Mouse (Mus musculus) stomach, embryonic 16.5 days (tissue): ENCODE results near the gene Zfp592. TPM values are rescaled to one million over a fixed set of nuclear protein-coding genes. Genes with fewer than 3 reads are reported as not detected.

Source experiments
- ATAC-seq: fragments of 200-750 bp; cut with Nextera tagmentation; 2 replicates; pipeline ENCODE4 v1.8.0; 2017; ENCODE audit warnings: moderate number of reproducible peaks, moderate TSS enrichment; ENCODE audit not compliant: insufficient read depth, low FRiP score
- H3K27ac ChIP-seq: fragments of 300-500 bp; sonication (generic); 2 replicates; pipeline ENCODE4 v1.5.1; 2014; ENCODE audit warnings: low read length
- H3K27me3 ChIP-seq: fragments of 300-500 bp; sonication (generic); 2 replicates; pipeline ENCODE4 v1.6.1; 2014; ENCODE audit warnings: low read length, control low read depth, mixed read lengths; ENCODE audit not compliant: control insufficient read depth, insufficient read depth
- H3K36me3 ChIP-seq: fragments of 300-500 bp; sonication (generic); 2 replicates; pipeline ENCODE4 v1.6.1; 2014; ENCODE audit warnings: low read length; ENCODE audit not compliant: control insufficient read depth, insufficient read depth
- H3K4me1 ChIP-seq: fragments of 300-500 bp; sonication (generic); 2 replicates; pipeline ENCODE4 v1.6.1; 2014; ENCODE audit warnings: low read length, control low read depth, mixed read lengths; ENCODE audit not compliant: control insufficient read depth, insufficient read depth
- H3K4me2 ChIP-seq: fragments of 300-500 bp; sonication (generic); 2 replicates; pipeline ENCODE4 v1.6.1; 2014; ENCODE audit warnings: low read depth, low read length, mixed read lengths
- H3K4me3 ChIP-seq: fragments of 300-500 bp; sonication (generic); replicated peaks from 2 replicates; pipeline ENCODE4 v1.5.1; 2014; ENCODE audit warnings: mild to moderate bottlenecking, low read length
- H3K9ac ChIP-seq: fragments of 300-500 bp; sonication (generic); 2 replicates; pipeline ENCODE4 v1.6.1; 2014; ENCODE audit warnings: low read length
- H3K9me3 ChIP-seq: fragments of 300-500 bp; sonication (generic); replicated peaks from 2 replicates; pipeline ENCODE4 v1.6.1; 2016; ENCODE audit warnings: low read length, control low read depth; ENCODE audit not compliant: control insufficient read depth
- WGBS: fragments of 180-500 bp; shearing (Covaris S2); extraction: QIAGEN DNeasy Blood & Tissue Kit; methylation state at CpG from one replicate; pipeline ENCODE4 v1.1.7; 2014; 5-methylcytosine and 5-hydroxymethylcytosine counted together
- polyA plus RNA-seq: library from polyadenylated mRNA; unstranded; fragments of >200 nt; fragmentation: Nextera tagmentation; extraction: Ambion mirVana; gene quantifications from 2 replicates; pipeline ENCODE4 v1.2.1, GENCODE M21; 2015

Gene Zfp592
- polyA plus RNA-seq, 1 experiment from 2014 or later: 11.5 TPM

DNA sequence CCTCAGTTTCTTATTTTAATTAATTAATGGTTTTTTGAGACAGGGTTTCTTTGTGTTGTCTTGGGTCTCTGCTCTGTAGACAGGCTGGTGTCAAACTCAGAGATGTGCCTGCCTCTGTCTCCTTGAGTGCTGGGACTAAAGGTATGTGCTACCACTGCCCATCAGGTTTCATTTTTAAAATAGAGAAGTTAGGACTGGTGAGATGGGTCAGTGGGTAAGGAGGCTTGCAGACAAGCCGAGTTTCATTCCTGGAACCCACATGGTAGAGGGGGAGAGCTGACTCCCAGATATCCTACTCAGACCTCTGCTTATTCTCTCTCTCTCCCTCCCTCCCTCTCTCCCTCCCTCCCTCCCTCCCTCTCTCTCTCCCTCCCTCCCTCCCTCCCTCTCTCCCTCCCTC is 12.5 kb downstream of the Zfp592 start:
- Histone ChIP-seq H3K4me1 (no peaks in the 10 kb centered on the region; the same call in 1 of the 2 replicates), H3K9ac (no peak overlapping the region), H3K9me3 (no peaks in the 10 kb centered on the region), H3K27me3 (no peaks in the 10 kb centered on the region), H3K4me2 (no peak overlapping the region), H3K4me3 (no peak overlapping the region), H3K36me3 (0 out of 2 replicates have a peak, but pooled peaks cover 1% of the 10 kb centered on the region), H3K27ac (no peak overlapping the region)
- no peak for ATAC-seq
- 60% methylated on average over 1 of the region's 1 CpGs for WGBS

DNA sequence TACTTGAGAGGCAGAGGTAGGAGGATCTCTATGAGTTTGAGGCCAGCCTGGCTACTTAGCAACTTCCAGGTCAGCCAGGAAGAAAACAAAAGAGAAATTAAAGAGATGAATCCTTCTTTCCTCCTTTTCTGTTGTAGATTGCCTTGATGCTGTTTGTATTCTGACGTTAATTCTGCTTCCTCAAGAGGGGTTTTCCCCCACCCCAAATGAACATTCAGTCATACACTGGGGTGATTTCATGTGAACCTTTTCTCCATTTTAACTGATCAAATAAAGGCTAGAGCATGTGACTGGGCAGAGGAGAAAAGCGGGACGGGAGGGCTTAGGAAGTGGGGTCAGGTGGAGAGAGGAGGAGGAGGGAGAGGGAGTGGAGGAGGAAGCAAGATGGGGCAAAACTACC is 14.8 kb downstream of the Zfp592 start:
- H3K27ac ChIP-seq: no peak overlapping the region
- ATAC-seq: no peak
- no peaks in the 10 kb centered on the region for H3K9me3 ChIP-seq

GRCm38 (mm10) chr7:81011576-81011975 is 18.1 kb downstream of the Zfp592 start:
- ATAC-seq: no peak
- Histone ChIP-seq H3K4me1 (no peaks in the 10 kb centered on the region), H3K36me3 (peaks cover 3% of the 10 kb centered on the region; the same call in 1 of the 2 replicates), H3K27me3 (no peaks in the 10 kb centered on the region), H3K9me3 (no peaks in the 10 kb centered on the region), H3K27ac (no peak overlapping the region), H3K4me3 (no peak overlapping the region), H3K9ac (no peak overlapping the region), H3K4me2 (no peak overlapping the region)
- WGBS: 89% methylated on average over 3 of the region's 3 CpGs

More for the DNA sequence above, 14.8 kb downstream of the Zfp592 start:
- Histone ChIP-seq H3K4me1 (no peaks in the 10 kb centered on the region; the same call in 1 of the 2 replicates), H3K36me3 (0 out of 2 replicates have a peak, but pooled peaks cover 3% of the 10 kb centered on the region), H3K9ac (no peak overlapping the region), H3K4me2 (no peak overlapping the region), H3K27me3 (no peaks in the 10 kb centered on the region), H3K4me3 (no peak overlapping the region)
- WGBS: 73% methylated on average over 3 of the region's 3 CpGs

- no peak for ATAC-seq
- WGBS: 85% methylated on average over 11 of the region's 11 CpGs
These were observed 26.8 kb downstream of the Zfp592 start for GRCm38 (mm10) chr7:81020307-81020706.

DNA sequence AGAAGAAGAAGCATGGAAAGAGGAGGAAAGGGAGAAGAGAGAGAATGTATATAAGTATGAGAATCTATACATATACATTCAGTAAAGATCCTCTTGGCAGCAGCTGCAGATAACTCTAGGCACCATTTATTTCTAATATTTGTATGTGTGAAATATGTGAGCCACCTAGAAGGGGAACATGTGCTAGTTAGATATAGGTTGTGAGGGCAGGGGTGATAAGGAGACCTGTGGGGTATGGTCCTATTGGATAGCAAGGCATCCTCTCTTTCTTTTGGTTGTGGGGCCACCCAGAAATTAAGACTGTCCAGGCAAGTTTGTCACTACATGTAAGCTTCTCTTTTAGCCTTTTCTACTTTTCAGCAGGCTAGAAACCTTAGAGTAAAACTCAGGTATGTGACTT is 29.2 kb downstream of the Zfp592 start:
- Histone ChIP-seq H3K9ac (no peak overlapping the region), H3K4me2 (no peak overlapping the region), H3K9me3 (no peaks in the 10 kb centered on the region), H3K36me3 (0 out of 2 replicates have a peak, but pooled peaks cover 21% of the 10 kb centered on the region), H3K4me1 (no peaks in the 10 kb centered on the region), H3K27me3 (no peaks in the 10 kb centered on the region), H3K4me3 (no peak overlapping the region), H3K27ac (no peak overlapping the region)
- ATAC-seq: no peak

More at GRCm38 (mm10) chr7:81020307-81020706, 26.8 kb downstream of the Zfp592 start:
- H3K4me1 ChIP-seq: no peaks in the 10 kb centered on the region
- no peaks in the 10 kb centered on the region for H3K27me3 ChIP-seq
- no peaks in the 10 kb centered on the region for H3K9me3 ChIP-seq
- no peak overlapping the region for H3K4me3 ChIP-seq
- 0 out of 2 replicates have a peak, but pooled peaks cover 18% of the 10 kb centered on the region for H3K36me3 ChIP-seq
- no peak overlapping the region for H3K4me2 ChIP-seq
- no peak overlapping the region for H3K9ac ChIP-seq
- H3K27ac ChIP-seq: no peak overlapping the region

- Histone ChIP-seq H3K27ac (no peak overlapping the region), H3K36me3 (peaks cover 23% of the 10 kb centered on the region), H3K4me3 (no peak overlapping the region), H3K4me2 (no peak overlapping the region), H3K9ac (no peak overlapping the region), H3K9me3 (no peaks in the 10 kb centered on the region), H3K4me1 (no peaks in the 10 kb centered on the region), H3K27me3 (no peaks in the 10 kb centered on the region)
- no peak for ATAC-seq
- 70% methylated on average over 5 of the region's 5 CpGs for WGBS
These were observed 30.6 kb downstream of the Zfp592 start for GRCm38 (mm10) chr7:81024118-81024517.

GRCm38 (mm10) chr7:81024651-81025050 is 31.2 kb downstream of the Zfp592 start:
- H3K9me3 ChIP-seq: no peaks in the 10 kb centered on the region
- no peaks in the 10 kb centered on the region for H3K4me1 ChIP-seq
- no peak overlapping the region for H3K4me2 ChIP-seq
- no peaks in the 10 kb centered on the region for H3K27me3 ChIP-seq
- WGBS: 96% methylated on average over 9 of the region's 9 CpGs
- no peak overlapping the region for H3K27ac ChIP-seq
- peaks cover 29% of the 10 kb centered on the region for H3K36me3 ChIP-seq
- H3K4me3 ChIP-seq: no peak overlapping the region
- H3K9ac ChIP-seq: no peak overlapping the region
- no peak for ATAC-seq

DNA sequence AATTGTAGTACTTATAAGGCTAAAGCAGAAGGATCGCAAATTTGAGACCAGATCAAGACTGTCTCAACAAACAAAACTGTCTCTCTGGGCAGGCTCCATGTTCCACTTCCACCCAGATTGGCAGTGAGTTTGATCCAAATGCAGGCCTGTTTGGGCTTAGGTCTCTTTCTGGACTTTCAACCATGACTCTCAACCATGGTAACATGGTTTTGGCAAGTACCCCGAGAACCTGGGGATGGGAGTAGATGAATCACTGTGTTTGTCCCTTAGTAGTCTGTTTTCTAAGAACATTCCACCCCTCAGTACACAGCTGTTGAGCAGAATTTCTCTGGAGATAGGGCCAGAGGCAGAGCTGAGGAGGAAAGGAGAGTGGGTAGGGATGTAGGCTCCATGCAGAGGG is 32.3 kb downstream of the Zfp592 start:
- Histone ChIP-seq H3K27ac (no peak overlapping the region), H3K4me3 (no peak overlapping the region), H3K36me3 (peaks cover 38% of the 10 kb centered on the region), H3K4me1 (no peaks in the 10 kb centered on the region), H3K9ac (no peak overlapping the region), H3K9me3 (no peaks in the 10 kb centered on the region), H3K27me3 (no peaks in the 10 kb centered on the region), H3K4me2 (no peak overlapping the region)
- 84% methylated on average over 2 of the region's 2 CpGs for WGBS
- ATAC-seq: no peak

DNA sequence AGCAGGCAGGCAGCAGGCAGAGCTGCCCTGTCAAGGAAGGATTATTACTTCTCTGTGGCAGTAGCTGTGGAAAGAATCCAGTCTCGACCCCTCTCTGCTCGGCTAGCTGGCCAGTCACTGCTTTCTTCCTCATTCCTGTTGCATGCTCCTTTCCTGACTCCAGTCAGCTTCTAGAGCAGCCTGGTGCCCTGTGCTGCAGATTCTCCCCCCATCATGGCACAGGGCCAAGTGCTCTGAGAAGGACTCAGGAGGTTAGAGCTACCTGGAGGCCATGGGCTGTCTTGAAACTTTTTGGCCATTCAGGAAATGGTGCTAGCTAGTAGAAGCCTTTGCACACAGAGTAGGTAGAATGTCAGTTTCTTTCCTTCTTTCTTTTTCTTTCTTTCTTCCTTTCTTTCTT is 46.2 kb downstream of the Zfp592 start:
- H3K36me3 ChIP-seq: peaks cover 46% of the 10 kb centered on the region
- no peaks in the 10 kb centered on the region for H3K9me3 ChIP-seq
- no peak overlapping the region for H3K4me2 ChIP-seq
- H3K4me1 ChIP-seq: no peaks in the 10 kb centered on the region
- no peak overlapping the region for H3K4me3 ChIP-seq
- H3K27ac ChIP-seq: no peak overlapping the region
- no peak for ATAC-seq
- no peaks in the 10 kb centered on the region for H3K27me3 ChIP-seq
- WGBS: 60% methylated on average over 2 of the region's 2 CpGs
- no peak overlapping the region for H3K9ac ChIP-seq
